ENCODE assay signal across 8 mouse cellular contexts in the genomic region with DNA sequence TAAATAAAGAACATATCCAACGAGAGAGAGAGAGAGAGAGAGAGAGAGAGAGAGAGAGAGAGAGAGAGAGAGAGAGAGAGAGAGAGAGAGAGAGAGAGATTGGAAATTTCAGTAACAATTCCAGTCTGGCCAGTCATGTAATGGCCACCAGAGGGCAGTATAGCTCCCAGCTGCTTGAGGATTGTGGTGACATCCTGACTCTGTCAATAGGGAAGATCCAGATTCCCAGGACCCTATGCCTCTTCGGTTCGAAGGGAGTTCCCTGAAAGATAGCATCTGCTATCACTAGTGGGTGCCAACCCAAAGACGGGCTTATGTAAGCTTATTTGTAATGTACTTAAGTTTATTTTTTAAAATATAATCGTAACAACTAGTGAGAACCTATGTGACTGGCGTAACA.
A peak's percentile ranks its signal among the peaks of the same experiment; 100 is the strongest.
DNase-seq lines count a peak whose midpoint lies in the region; ATAC-seq lines count a peak whose summit lies in the region.

No protein-coding gene starts in this region.

- H3K4me2 ChIP-seq in limb, embryonic 11.5 days (ENCODE audit: low read depth, severe bottlenecking), result no peak overlapping the region

- H3K9me3 ChIP-seq in limb, embryonic 11.5 days (ENCODE audit: control insufficient read depth, low read length), result no peaks in the 10 kb centered on the region

- no peaks in the 10 kb centered on the region for H3K27me3 ChIP-seq in limb, embryonic 11.5 days (ENCODE audit: control insufficient read depth, insufficient read depth, low read length)

- peak; percentile 29 to 36 for DNase-seq in adrenal gland, adult 18-20 months (ENCODE audit: low spot score in 2 of 2)
- DNase-seq in adrenal gland, postnatal 4 days (ENCODE audit: low spot score in 2 of 2), result no peak
- peak; percentile 10 for DNase-seq in ovary, postnatal 36 days (ENCODE audit: low spot score)
- DNase-seq in ovary, postnatal 10 days (ENCODE audit: low spot score), result no peak
- DNase-seq in cerebellum, adult 11 months, result peak; percentile 54
- DNase-seq in limb, embryonic 11.5 days (ENCODE audit: low spot score), result peak; percentile 39
- DNase-seq in right cerebral cortex, adult 2 months (ENCODE audit: low spot score in 2 of 2), result peak; percentile 65 to 66

- no peaks in the 10 kb centered on the region for H3K4me1 ChIP-seq in limb, embryonic 11.5 days (ENCODE audit: control insufficient read depth, insufficient read depth, low read length)

- H3K27ac ChIP-seq in limb, embryonic 11.5 days (replicated peaks; ENCODE audit: low read depth, low read length), result no peak overlapping the region

- H3K36me3 ChIP-seq in limb, embryonic 11.5 days (ENCODE audit: control insufficient read depth, insufficient read depth, low read length), result no peaks in the 10 kb centered on the region

- no peak overlapping the region for H3K4me3 ChIP-seq in limb, embryonic 11.5 days (ENCODE audit: low read depth, low read length)

- 58% methylated on average over 6 of the region's 6 CpGs for WGBS in limb, embryonic 11.5 days

- H3K9ac ChIP-seq in limb, embryonic 11.5 days (ENCODE audit: low read length), result no peak overlapping the region

- peak; percentile 85 for ATAC-seq in granulocyte monocyte progenitor cell, adult 5-6 weeks (replicated peaks; ENCODE audit: poor library complexity, severe bottlenecking)
- ATAC-seq in limb, embryonic 11.5 days (ENCODE audit: insufficient number of reproducible peaks, low FRiP score, low TSS enrichment, low read depth), result no peak

Comparison
In these comparisons a context has a peak if more than half of its experiments do, and no peak if none do; other contexts are left out.
1. DNase-seq: peak in adrenal gland, adult 18-20 months (2 of 2), ovary, postnatal 36 days (single experiment), cerebellum, adult 11 months (single experiment), limb, embryonic 11.5 days (single experiment) and right cerebral cortex, adult 2 months (2 of 2); none in adrenal gland, postnatal 4 days (0 of 2) and ovary, postnatal 10 days (single experiment).